Comparison of ENCODE assay signal across 27 mouse cellular contexts in genomic region chr10:19200311-19200710, GRCm38 (mm10).
"Had no signal": no experiment of that assay in that cellular context is flagged by ENCODE, and none has a peak within 500 bp of the region (broad histone marks: within the 10 kb centered on the region; RNA-seq: fewer than 3 reads in every experiment).

No protein-coding gene starts in this region.

- H3K4me2 ChIP-seq: heart, embryonic 12.5 days; hindbrain, embryonic 12.5 days; hindbrain, embryonic 14.5 days; kidney, embryonic 15.5 days; limb, embryonic 12.5 days; liver, embryonic 11.5 days; liver, embryonic 13.5 days; liver, embryonic 15.5 days had no signal

- H3K9me3 ChIP-seq: heart, embryonic 12.5 days; hindbrain, embryonic 10.5 days; hindbrain, embryonic 12.5 days; kidney, embryonic 15.5 days; limb, embryonic 10.5 days; limb, embryonic 12.5 days; liver, embryonic 13.5 days; liver, embryonic 15.5 days had no signal

- H3K27me3 ChIP-seq: heart, embryonic 12.5 days; hindbrain, embryonic 12.5 days; kidney, embryonic 15.5 days; limb, embryonic 12.5 days; liver, embryonic 13.5 days; liver, embryonic 15.5 days had no signal

- H3K4me3 ChIP-seq: gastrocnemius, adult 2 months; heart, adult 2 months; heart, embryonic 12.5 days; hindbrain, embryonic 10.5 days; hindbrain, embryonic 12.5 days; kidney, embryonic 15.5 days; left cerebral cortex, adult 2 months; limb, embryonic 10.5 days; limb, embryonic 12.5 days; liver, embryonic 13.5 days; liver, embryonic 15.5 days had no signal

- H3K4me1 ChIP-seq: heart, embryonic 12.5 days; hindbrain, embryonic 10.5 days; hindbrain, embryonic 12.5 days; kidney, embryonic 15.5 days; limb, embryonic 10.5 days; limb, embryonic 12.5 days; liver, embryonic 13.5 days; liver, embryonic 15.5 days had no signal

- DNase-seq: gastrocnemius, adult 2 months; gastrocnemius, postnatal 10 days; gastrocnemius, postnatal 25 days; heart, adult 2 months; heart, postnatal 10 days; heart, postnatal 4 days; kidney, adult 11 months; kidney, adult 2 months; kidney, adult 9 months; kidney, postnatal 14 days; kidney, postnatal 36 days; layer of hippocampus, adult 9-11 months; liver; liver, embryonic 13.5 days had no signal

- H3K9ac ChIP-seq: heart, embryonic 12.5 days; hindbrain, embryonic 12.5 days; hindbrain, embryonic 14.5 days; kidney, embryonic 15.5 days; limb, embryonic 12.5 days; liver, embryonic 13.5 days; liver, embryonic 15.5 days had no signal

- ATAC-seq: hindbrain, embryonic 16.5 days; intestine, embryonic 16.5 days had no signal

- H3K36me3 ChIP-seq: heart, embryonic 12.5 days; hindbrain, embryonic 10.5 days; hindbrain, embryonic 12.5 days; kidney, embryonic 15.5 days; limb, embryonic 10.5 days; limb, embryonic 12.5 days; liver, embryonic 13.5 days; liver, embryonic 15.5 days had no signal

- H3K27ac ChIP-seq: gastrocnemius, adult 2 months; heart, adult 2 months; hindbrain, embryonic 10.5 days; hindbrain, embryonic 12.5 days; hindbrain, embryonic 14.5 days; kidney, embryonic 15.5 days; kidney, postnatal 0 days; left cerebral cortex, adult 2 months; limb, embryonic 10.5 days; limb, embryonic 12.5 days; liver, embryonic 13.5 days; liver, embryonic 15.5 days had no signal
